Mouse (Mus musculus) heart, postnatal 0 days (tissue): ENCODE data around the gene Lrrc4.

ENCODE experiments used
- CTCF ChIP-seq: IDR thresholded peaks from 2 replicates; pipeline ENCODE4 v1.5.1; 2016; ENCODE audit warnings: antibody characterized with exemption, control low read depth, low read depth
- EP300 ChIP-seq: IDR thresholded peaks from 2 replicates; pipeline ENCODE4 v1.6.1; 2016; ENCODE audit warnings: antibody characterized with exemption, low read depth

GRCm38 (mm10) chr6:28664716-28665115, 166.8 kb downstream of the Lrrc4 start:
- TF ChIP-seq CTCF (no peak), EP300 (no peak)
